Mouse (Mus musculus) bone marrow macrophage, adult 2 months (primary cell): ENCODE data around the gene Mef2b.

Source experiments
- CTCF ChIP-seq: IDR thresholded peaks from 2 replicates; pipeline ENCODE4 v1.5.1; 2012; ENCODE audit warnings: low read depth, mild to moderate bottlenecking, low read length, moderate library complexity
- POLR2A ChIP-seq: IDR thresholded peaks from 2 replicates; pipeline ENCODE4 v1.6.1; 2012; ENCODE audit warnings: mild to moderate bottlenecking, low read depth, low read length, borderline replicate concordance

GRCm38 (mm10) chr8:70150158-70150557 is 10.6 kb downstream of the Mef2b start:
- TF ChIP-seq POLR2A (no peak), CTCF (no peak)
